Mouse (Mus musculus): ENCODE data around the gene Mycl. TPM values are rescaled to one million over a fixed set of nuclear protein-coding genes. Genes with fewer than 3 reads are reported as not detected.
A peak's percentile ranks its signal among the peaks of the same experiment; 100 is the strongest.
"Not testable (repeated sequence)": the region's sequence is repeated elsewhere in the genome, so short reads cannot be mapped to it uniquely, and the experiment has no call there.

Gene Mycl
- polyA plus RNA-seq, 1 experiment = 0.44 TPM

DNA sequence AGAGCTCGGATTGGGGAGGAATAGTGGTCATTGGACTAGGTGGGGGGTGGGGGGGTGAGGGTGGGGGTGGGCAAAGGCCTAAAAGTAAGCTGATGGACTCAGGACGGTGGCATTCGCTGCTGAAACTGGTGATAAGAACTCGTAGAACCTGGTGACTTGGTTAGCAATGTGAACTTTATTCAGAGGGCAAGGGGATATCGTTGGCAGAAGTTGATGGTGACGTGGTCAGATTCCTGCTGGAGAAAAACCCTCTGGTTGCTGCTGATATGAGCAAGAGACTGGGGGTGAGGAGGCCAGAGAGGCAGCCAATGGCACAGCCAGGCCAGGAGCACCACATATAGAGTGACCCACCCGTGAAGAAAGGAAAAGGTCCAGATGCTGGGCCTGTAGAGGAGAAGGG is 14.2 kb upstream of the Mycl start:
- TF ChIP-seq CTCF (IDR thresholded peaks at IDR 0.05; ENCODE audit: control insufficient read depth, insufficient read depth, insufficient replicate concordance, low read depth, low read length) = no peak
- no peak for TF ChIP-seq POLR2A (IDR thresholded peaks at IDR 0.05; ENCODE audit: control insufficient read depth, low read depth, low read length)
- H3K27me3 ChIP-seq (ENCODE audit: control insufficient read depth, insufficient read depth, low read length) = no peaks in the 10 kb centered on the region

GRCm38 (mm10) chr4:122981930-122982329 is 13.5 kb upstream of the Mycl start:
- TF ChIP-seq CTCF (IDR thresholded peaks at IDR 0.05; ENCODE audit: control insufficient read depth, insufficient read depth, insufficient replicate concordance, low read depth, low read length) (no peak), POLR2A (IDR thresholded peaks at IDR 0.05; ENCODE audit: control insufficient read depth, low read depth, low read length) (no peak)
- no peaks in the 10 kb centered on the region for H3K4me1 ChIP-seq (ENCODE audit: control insufficient read depth, insufficient read depth, low read length)
- no peaks in the 10 kb centered on the region for H3K36me3 ChIP-seq (ENCODE audit: control insufficient read depth, insufficient read depth, low read length)
- H3K27ac ChIP-seq (ENCODE audit: control insufficient read depth, insufficient read depth, low read depth, low read length) = no peak overlapping the region
- no peaks in the 10 kb centered on the region for H3K27me3 ChIP-seq (ENCODE audit: control insufficient read depth, insufficient read depth, low read length)
- H3K4me3 ChIP-seq (ENCODE audit: control insufficient read depth, low read depth, low read length) = no peak overlapping the region

More for the DNA sequence above, 14.2 kb upstream of the Mycl start:
- Histone ChIP-seq H3K36me3 (ENCODE audit: control insufficient read depth, insufficient read depth, low read length) (no peaks in the 10 kb centered on the region), H3K27ac (ENCODE audit: control insufficient read depth, insufficient read depth, low read depth, low read length) (no peak overlapping the region), H3K4me3 (ENCODE audit: control insufficient read depth, low read depth, low read length) (no peak overlapping the region), H3K4me1 (ENCODE audit: control insufficient read depth, insufficient read depth, low read length) (no peaks in the 10 kb centered on the region)

GRCm38 (mm10) chr4:122982537-122982936 is 12.9 kb upstream of the Mycl start:
- Histone ChIP-seq H3K4me3 (ENCODE audit: control insufficient read depth, low read depth, low read length) (no peak overlapping the region), H3K4me1 (ENCODE audit: control insufficient read depth, insufficient read depth, low read length) (no peaks in the 10 kb centered on the region), H3K36me3 (ENCODE audit: control insufficient read depth, insufficient read depth, low read length) (no peaks in the 10 kb centered on the region), H3K27me3 (ENCODE audit: control insufficient read depth, insufficient read depth, low read length) (no peaks in the 10 kb centered on the region), H3K27ac (ENCODE audit: control insufficient read depth, insufficient read depth, low read depth, low read length) (no peak overlapping the region)
- no peak for TF ChIP-seq POLR2A (IDR thresholded peaks at IDR 0.05; ENCODE audit: control insufficient read depth, low read depth, low read length)
- no peak for TF ChIP-seq CTCF (IDR thresholded peaks at IDR 0.05; ENCODE audit: control insufficient read depth, insufficient read depth, insufficient replicate concordance, low read depth, low read length)

- TF ChIP-seq CTCF (IDR thresholded peaks at IDR 0.05; ENCODE audit: control insufficient read depth, insufficient read depth, insufficient replicate concordance, low read depth, low read length) (no peak), POLR2A (IDR thresholded peaks at IDR 0.05; ENCODE audit: control insufficient read depth, low read depth, low read length) (no peak)
- H3K27me3 ChIP-seq (ENCODE audit: control insufficient read depth, insufficient read depth, low read length) = no peaks in the 10 kb centered on the region
- no peaks in the 10 kb centered on the region for H3K36me3 ChIP-seq (ENCODE audit: control insufficient read depth, insufficient read depth, low read length)
- no peak overlapping the region for H3K4me3 ChIP-seq (ENCODE audit: control insufficient read depth, low read depth, low read length)
- H3K4me1 ChIP-seq (ENCODE audit: control insufficient read depth, insufficient read depth, low read length) = no peaks in the 10 kb centered on the region
- H3K27ac ChIP-seq (ENCODE audit: control insufficient read depth, insufficient read depth, low read depth, low read length) = no peak overlapping the region
Observed at GRCm38 (mm10) chr4:122983486-122984261, 11.8 kb upstream of the Mycl start.

DNA sequence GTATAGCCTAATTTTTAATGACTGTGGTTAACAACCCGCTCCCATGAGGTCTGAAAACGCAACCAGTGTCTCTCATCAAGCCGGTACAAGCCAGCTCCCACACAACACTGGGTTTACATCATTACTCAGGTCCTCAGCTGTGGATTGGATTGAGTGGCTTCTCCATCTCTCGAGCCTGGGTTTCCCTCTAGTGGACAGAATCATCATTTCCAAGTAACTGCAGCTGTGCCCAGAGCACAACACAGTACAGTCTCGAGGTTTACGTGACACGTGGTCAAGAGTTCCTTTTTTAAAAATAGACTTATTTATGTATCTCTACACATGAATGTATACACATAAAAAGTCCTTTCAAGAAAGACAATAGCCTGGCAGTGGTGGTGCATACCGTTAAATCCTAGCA is 10.3 kb upstream of the Mycl start:
- Histone ChIP-seq H3K4me3 (ENCODE audit: control insufficient read depth, low read depth, low read length) (no peak overlapping the region), H3K27me3 (ENCODE audit: control insufficient read depth, insufficient read depth, low read length) (no peaks in the 10 kb centered on the region), H3K27ac (ENCODE audit: control insufficient read depth, insufficient read depth, low read depth, low read length) (no peak overlapping the region), H3K36me3 (ENCODE audit: control insufficient read depth, insufficient read depth, low read length) (no peaks in the 10 kb centered on the region), H3K4me1 (ENCODE audit: control insufficient read depth, insufficient read depth, low read length) (no peaks in the 10 kb centered on the region)
- peak; percentile 36; the same call in 1 of the 2 replicates for TF ChIP-seq CTCF (IDR thresholded peaks at IDR 0.05; ENCODE audit: control insufficient read depth, insufficient read depth, insufficient replicate concordance, low read depth, low read length)
- TF ChIP-seq POLR2A (IDR thresholded peaks at IDR 0.05; ENCODE audit: control insufficient read depth, low read depth, low read length) = no peak

GRCm38 (mm10) chr4:122987421-122987820 is 8.0 kb upstream of the Mycl start:
- TF ChIP-seq POLR2A (IDR thresholded peaks at IDR 0.05; ENCODE audit: control insufficient read depth, low read depth, low read length) (no peak), CTCF (IDR thresholded peaks at IDR 0.05; ENCODE audit: control insufficient read depth, insufficient read depth, insufficient replicate concordance, low read depth, low read length) (no peak)
- no peak overlapping the region for H3K4me3 ChIP-seq (ENCODE audit: control insufficient read depth, low read depth, low read length)
- no peaks in the 10 kb centered on the region for H3K4me1 ChIP-seq (ENCODE audit: control insufficient read depth, insufficient read depth, low read length)
- H3K36me3 ChIP-seq (ENCODE audit: control insufficient read depth, insufficient read depth, low read length) = no peaks in the 10 kb centered on the region
- no peak overlapping the region for H3K27ac ChIP-seq (ENCODE audit: control insufficient read depth, insufficient read depth, low read depth, low read length)
- H3K27me3 ChIP-seq (ENCODE audit: control insufficient read depth, insufficient read depth, low read length) = no peaks in the 10 kb centered on the region

- H3K36me3 ChIP-seq (ENCODE audit: control insufficient read depth, insufficient read depth, low read length); H3K27me3 ChIP-seq (ENCODE audit: control insufficient read depth, insufficient read depth, low read length); H3K4me1 ChIP-seq (ENCODE audit: control insufficient read depth, insufficient read depth, low read length); H3K4me3 ChIP-seq (ENCODE audit: control insufficient read depth, low read depth, low read length); H3K27ac ChIP-seq (ENCODE audit: control insufficient read depth, insufficient read depth, low read depth, low read length): not testable (repeated sequence)
Observed at GRCm38 (mm10) chr4:122988004-122988403, 7.4 kb upstream of the Mycl start.

All from testis, adult 2 months (tissue).